Mouse (Mus musculus) CD8-positive naive resting alpha-beta T cell, adult 2 months (primary cell): ENCODE data around the gene Fam57a.

Experiments used
- DNase-seq, 2 experiments: peaks; one replicate each; pipeline ENCODE4 v3.0.0; 2022; ENCODE audit warnings: low read depth in 2 of 2, low spot score in 2 of 2

Gene Fam57a

DNA sequence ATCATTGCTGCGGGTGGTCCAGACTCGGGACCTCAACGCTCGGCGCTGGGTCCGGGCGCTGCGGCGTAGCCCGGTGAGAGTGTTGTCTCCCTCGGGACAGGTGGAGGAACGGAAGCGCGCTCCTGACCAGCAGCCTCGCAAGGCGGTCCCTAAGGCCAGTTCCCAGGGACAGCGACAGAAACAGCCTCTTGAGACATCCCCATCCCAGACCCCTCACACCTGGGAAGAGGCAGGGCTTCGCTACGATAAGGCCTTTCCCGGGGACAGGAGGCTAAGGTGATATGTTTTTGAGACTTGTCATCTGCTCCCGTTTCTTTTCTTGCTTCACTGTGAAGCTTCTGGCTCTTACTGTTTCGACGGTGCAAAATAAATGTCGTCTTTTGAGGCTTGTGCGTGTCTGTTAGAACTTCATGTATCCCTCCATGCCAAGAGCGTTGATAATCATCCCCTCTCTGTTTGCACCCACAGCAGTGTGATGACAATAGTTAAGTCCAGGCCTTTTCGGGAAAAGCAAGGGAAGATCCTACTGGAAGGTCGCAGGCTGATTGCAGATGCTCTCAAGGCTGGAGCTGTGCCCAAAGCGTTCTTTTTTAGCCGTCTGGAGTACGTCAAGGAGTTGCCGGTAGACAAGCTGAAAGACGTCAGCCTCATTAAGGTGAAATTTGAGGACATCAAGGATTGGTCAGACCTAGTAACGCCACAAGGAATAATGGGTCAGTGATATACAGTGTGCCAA, 64.5 kb downstream of the Fam57a start:
- no peak for DNase-seq

DNA sequence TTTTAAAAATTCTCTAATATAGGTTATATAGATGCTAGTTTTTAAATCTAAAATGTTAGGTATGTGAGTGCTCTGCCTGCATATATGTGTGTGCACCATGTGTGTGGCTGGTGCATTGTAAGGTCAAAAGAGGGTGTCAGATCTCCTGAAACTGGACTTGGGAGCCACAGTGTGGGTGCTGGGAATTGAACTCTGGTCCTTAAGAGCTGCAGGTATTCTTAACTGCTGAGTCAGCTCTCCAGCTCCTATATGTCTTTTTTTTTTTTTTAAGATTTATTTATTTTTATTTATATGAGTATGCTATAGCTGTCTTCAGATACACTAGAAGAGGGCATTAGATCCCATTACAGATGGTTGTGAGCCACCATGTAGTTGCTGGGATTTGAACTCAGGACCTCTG, 67.0 kb downstream of the Fam57a start:
- DNase-seq = no peak

DNA sequence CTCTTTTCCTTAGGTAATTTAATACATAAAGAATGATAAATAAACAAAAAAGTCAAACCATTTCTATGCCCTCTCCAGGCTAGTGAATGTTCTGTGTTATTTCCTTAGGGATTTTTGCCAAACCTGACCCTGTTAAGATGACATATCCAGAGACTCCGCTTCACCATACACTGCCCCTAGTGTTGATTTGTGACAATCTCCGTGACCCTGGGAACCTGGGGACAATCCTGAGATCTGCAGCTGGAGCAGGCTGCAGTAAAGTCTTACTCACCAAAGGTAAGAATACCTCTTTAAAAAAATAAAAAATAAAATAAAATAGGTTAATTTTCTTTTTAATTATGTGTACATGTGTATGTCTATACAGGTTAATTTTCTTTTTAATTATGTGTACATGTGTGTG, 67.8 kb downstream of the Fam57a start:
- no peak for DNase-seq

DNA sequence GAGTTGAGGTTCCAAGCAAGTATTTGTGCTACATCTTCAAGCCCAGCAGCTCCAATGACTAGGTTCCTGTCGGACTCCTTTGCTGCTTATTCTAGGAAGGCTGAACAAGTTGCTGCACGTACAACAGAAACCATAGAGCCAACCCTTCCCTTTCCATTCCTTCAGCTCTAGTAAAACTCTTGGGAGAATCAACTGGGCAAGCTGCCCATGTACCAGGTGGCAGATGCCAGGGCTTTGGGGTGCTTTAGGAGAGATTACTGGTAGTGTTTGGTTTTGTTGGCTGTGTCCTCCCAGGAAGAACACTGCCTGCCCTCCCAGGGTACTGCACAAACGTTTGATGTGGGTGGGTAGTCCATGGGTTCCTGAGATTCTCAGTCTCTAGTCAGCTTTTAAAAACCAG, 72.6 kb downstream of the Fam57a start:
- DNase-seq = no peak

DNA sequence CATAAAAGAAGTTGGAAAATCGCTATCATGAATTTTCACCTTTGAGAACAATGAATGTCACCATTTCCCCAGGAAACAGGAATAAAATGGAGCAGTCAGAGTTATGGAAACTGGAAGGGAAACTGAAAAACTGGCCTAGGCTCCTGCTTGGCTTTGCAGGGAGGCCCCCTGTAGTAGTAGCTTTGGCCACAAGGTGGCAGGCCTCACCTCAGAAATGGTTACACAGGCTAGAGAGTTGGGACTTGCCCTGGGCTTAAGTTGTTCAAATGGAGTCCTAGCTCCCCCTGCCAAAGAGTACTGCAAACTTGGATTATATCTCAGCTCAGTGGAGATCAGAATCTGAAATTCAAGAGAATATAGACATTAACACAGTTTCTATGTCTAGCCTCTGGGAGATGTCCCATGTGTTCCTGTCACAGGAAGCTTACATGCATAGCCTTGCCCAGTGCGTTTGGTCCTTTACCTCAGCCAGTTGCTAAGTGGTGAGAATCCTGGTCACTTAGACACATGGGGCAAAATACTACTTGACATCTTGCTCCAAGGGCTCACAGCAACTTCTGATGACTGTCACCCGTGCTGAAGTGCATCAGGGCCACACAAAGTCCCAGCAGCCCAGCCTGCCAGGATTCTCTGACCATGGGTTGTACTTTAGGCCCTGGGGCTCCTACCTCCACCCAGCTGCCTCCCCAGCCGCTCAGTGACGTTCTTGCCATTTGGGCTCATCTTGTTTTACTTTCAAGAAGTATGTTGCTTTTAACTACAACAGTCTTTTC, 73.9 kb downstream of the Fam57a start:
- DNase-seq = peak; percentile 71 to 86

DNA sequence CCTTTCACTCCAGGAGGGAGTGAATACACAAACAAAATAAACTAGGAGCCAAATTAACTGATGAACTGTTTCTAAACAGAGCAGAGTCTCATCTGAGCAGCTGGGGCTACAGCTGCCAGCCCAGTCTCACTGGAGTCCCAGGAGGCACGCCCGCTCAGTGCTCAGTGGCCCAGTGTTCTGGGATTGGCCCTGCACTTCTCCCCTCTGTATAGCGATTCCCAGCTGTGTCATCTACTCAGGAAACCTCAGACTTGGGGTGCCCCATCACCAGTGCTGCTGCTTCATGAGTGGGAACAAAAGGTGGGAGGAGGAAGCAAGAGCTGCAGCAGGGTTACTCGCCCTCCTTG, 74.4 kb downstream of the Fam57a start:
- DNase-seq = no peak

DNA sequence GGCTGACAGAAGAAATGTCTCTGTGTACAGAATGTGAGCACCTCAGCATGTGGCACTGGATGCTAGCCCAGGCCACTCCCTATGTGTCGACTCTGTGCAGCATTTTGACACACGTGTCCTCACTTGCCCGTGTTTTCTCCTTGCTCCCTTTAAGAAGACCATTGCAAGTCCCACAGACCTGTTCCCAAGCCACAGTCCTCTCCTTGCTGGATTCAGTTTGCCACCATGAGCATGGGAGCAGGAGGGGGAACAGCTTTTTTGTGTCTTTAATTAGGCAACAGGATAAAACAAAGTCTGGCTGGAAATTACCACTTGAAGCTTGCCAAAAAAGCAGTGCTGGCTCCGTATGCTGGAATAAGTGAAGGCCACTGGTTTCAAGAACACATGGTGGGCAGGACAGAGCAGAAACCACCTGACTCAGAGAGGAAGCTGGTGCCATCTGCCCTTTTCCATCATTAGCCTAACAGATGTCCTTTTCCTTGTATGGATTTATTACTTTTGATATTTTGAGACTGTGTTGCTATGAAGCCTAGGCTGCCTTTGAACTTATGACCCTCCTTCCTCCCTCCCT, 76.0 kb downstream of the Fam57a start:
- no peak for DNase-seq

DNA sequence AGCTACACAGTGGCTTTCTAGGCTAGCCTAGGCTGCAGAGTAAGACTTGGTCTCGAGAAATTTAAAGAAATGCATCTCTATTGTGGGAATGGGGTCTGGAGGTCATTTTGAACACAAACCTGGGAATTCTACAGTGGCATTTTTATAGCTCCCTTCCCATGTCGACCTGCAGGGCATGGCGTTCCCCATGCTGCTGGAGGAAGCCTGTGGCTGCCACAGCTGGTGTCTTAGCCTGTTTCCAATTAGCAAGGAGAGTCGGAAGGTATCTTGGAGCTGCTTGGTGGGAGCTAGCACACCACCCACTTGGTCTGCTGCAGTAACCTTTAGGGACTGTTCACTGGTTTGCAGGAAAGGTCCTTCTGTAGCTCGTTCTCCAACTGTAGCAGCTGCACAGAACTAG, 76.7 kb downstream of the Fam57a start:
- no peak for DNase-seq

DNA sequence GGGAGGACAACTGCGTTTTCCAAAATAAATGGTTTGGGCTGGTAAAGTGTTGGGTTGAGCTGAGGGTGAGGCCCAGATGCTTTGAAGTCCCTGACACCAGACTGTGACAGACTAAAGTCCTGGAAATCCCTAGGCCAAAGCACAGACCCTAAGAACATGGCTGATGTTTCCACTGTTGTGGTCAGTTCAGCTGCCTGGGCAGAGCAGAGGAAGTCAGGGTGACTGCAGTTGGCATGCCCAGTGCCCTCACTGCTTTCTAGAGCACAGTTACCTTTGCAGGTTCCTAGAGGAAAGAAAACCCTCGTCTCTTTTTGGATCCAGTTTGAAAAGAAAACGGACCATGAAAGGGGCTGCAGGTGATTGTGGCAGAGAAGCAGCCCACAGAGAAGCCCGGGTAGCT, 77.9 kb downstream of the Fam57a start:
- no peak for DNase-seq

DNA sequence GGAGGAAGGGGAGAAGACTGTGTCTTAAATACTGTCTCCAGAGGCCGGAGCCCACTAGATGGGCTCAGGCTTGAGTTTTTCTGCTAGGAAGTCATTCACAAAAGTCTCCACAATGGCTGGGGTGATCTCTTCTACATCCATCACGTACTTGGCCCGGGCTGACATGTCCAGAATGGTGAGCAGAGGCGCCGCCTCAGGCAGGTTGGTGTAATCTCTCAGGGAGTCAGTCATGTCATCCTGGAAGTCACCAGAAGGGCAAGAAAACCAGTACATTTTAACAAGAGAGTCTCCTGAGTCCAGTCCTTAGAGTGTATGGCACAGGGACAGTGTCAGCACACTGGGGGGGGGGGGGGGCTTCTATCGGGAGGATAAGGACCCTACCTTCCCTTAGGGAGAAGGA, 79.0 kb downstream of the Fam57a start:
- no peak for DNase-seq

DNA sequence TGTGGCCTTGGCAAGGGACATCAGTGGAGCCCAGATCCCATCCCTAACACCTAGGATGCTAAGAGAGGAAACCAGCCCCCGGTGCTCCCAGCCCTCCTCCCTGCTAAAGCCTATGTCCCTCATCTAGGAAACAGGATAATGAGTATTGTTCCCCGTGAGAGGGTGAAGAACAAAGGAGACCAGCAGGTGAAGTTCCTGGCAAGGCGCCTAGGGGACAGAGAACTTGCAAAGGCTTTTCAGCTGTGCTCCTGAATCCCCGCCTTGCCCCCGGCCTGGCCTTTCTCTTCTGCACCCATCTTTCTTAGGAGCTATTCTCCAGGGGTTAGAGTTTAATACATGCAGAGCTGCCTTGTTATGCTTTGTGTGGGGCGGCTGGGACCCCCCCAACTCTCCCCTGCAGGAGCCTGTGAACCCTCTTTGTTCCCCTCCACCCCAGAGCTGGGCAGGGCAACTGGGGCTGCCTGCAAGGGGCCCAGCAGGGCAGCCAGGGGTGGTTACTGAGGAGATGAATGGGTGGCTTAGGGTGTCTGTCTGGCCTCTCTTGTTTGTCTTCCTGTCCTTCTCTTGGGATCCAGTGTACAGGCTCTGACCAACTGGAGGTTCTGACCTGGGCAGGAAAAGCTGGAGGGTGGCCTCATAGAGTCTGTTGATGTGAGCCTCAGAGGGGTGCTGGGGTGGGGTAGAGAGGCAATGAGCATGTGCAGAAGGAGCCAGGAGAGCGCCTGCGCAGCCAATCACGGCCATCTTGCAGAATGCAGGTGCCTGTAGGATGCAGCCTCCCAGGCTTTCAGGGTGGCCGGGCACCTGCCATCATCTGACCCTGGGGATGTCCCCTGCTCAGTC, 81.0 kb downstream of the Fam57a start:
- DNase-seq = no peak

DNA sequence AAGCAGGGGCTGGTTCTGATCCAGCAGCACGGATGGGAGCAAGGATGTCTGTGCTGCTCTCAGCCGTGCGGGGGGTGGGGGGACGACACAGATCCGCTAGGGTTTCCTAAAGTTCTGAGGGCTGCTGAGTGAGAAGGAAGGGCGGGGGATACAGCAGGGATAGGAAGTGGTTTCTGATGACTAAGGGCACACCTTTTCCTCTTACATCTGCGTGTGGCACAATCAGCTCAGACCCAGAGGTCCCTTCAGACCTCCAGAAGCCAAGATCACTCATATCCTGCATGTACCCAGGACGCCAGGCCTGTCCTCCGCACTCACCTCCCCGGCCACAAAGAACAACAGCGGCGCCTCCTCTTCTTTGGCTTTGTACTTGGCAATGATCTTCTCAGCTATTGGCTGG, 81.8 kb downstream of the Fam57a start:
- peak in 1 of 2 experiments; percentile 12 for DNase-seq

DNA sequence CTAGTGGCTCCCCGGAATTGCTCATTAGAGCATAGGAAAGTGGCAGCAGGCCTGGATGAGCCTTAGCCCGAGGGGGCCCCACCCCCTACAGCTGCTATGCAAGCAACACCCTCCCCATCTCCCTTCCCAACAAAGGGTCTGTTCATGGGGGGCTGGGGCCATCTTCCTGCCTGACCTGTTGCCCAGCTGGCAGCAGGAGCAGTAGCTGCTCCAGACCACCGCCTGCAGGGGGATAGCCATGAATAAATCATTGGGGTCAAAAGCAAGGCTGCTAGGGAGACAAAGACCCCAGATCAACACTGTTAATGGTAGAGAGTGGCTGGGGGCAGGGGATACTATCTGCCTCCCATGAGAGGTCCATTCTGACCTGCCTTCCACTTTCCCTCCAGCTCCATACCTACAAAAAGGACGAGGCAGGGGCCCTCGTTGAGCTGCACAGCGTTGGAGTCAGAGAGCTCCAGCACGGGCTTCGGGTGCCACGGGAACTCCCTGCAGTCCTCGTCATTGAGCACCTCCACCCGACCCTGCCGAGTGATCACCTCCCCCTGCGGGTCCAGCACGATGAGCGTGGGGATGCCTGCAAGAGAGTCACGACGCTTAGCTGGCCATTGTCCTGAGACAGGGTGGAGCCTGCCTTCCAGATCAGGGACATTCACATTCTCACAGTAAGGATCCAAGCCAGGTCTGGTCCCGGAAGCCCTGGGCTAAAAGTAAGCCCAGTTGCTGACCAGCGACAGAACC, 83.3 kb downstream of the Fam57a start:
- no peak for DNase-seq
